Mouse (Mus musculus) C2C12 (cell line): ENCODE measurements around the gene Mprip.

Experiments
- CTCF ChIP-seq: IDR thresholded peaks from one replicate; pipeline ENCODE4 v1.5.1; 2011; ENCODE audit not compliant: control insufficient read depth, insufficient read depth, insufficient read length
- MAX ChIP-seq: IDR thresholded peaks from one replicate; pipeline ENCODE4 v1.6.1; 2011; ENCODE audit warnings: mild to moderate bottlenecking, control low read depth
- MYOD1 ChIP-seq: IDR thresholded peaks from one replicate; pipeline ENCODE4 v1.6.1; 2011; ENCODE audit warnings: low read depth; ENCODE audit not compliant: control insufficient read depth, insufficient read length
- MYOG ChIP-seq: IDR thresholded peaks from one replicate; pipeline ENCODE4 v1.6.1; 2011; ENCODE audit not compliant: control insufficient read depth, insufficient read length; ENCODE audit errors: extremely low read depth
- USF1 ChIP-seq: IDR thresholded peaks from one replicate; pipeline ENCODE4 v1.6.1; 2011; ENCODE audit warnings: low read depth, mild to moderate bottlenecking, control low read depth, moderate library complexity

DNA sequence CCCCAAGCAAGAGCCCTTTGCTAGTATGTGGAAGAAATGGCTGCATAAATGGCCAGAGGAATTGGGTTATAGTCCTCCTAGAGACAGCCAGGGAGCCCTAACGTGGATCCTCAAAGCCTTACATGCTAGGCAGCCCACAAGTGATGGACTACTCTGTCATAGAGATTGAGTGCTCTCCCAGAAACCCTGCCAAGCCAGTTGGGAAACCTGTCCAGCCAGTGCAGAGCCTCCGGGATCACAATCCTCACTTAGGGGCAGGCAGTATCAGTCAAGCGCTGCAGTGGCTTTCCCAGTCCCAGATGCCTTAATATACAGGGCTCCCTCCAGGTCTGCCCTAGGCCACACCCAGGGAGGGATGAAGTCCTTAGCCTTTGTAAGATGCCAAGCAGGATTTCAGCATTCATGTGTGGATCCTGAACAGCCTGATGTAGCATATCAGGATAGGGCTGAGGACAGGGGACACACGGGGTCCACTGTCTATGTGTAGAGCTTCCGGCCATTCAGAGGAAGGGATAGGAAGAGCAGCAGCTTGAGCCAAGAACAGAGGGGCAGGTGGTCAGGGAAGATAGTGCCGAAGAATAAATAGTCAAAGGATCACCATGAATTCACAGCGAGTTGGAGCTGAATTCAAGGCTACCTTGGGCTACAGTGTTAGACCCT is 27.0 kb upstream of the Mprip start:
- TF ChIP-seq CTCF = no peak
- TF ChIP-seq MYOD1 = no peak
- no peak for TF ChIP-seq MAX
- TF ChIP-seq USF1 = no peak
- TF ChIP-seq MYOG = no peak
